8 mouse cellular contexts compared by ENCODE assay signal in the genomic region with DNA sequence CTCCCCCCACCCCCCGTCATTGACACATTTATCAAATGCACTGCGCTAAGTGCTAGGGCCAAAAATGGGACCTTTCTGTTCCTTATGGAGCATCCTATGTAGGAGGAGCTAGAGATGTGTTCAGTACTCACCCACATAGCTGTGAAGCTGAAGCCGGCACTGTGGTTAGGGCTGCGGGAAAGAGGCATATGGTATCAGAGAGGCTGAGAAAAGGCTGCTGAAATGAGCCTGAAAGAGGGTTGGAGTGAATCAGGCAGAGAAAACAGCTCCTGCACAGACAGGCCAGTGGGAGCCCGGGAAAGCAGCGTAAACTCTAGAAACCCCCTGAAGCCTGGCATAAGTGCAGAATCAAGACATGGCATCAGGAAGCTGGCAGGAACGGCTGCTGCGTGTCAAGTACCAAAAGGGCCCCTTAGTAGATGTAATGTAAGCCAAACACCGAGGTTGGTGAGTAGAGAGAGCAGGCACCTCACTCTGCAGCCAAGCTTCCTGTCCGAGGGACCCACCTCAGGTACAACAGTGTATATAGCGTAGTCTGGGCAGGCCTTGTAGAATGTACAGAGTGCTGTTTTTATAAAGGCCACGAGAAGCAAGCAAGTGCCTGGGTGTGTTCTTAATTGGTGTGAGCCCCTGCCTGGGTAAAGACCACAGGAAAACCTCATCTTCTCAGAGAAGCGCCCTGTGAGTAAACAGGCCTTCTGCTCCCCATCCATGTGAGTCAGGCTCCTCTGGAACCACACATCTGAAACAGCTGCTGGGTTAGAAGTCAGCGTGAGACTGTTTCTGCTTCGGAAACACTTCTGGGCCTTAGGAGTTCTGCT. TPM values are rescaled to one million over a fixed set of nuclear protein-coding genes. Genes with fewer than 3 reads are reported as not detected.
A peak's percentile ranks its signal among the peaks of the same experiment; 100 is the strongest.
DNase-seq lines count a peak whose midpoint lies in the region; TF ChIP-seq lines count a peak whose summit lies in the region.

No protein-coding gene starts in this region.

- DNase-seq in layer of hippocampus, adult 11-12 months (ENCODE audit: low spot score): peak; percentile 58
- no peak for DNase-seq in layer of hippocampus, adult 9-10 months (ENCODE audit: low spot score)
- peak; percentile 50 to 55 for DNase-seq in layer of hippocampus, postnatal 36 days
- peak; percentile 42 for DNase-seq in right cerebral cortex, postnatal 14 days
- DNase-seq in kidney, postnatal 14 days: no peak
- no peak for DNase-seq in adrenal gland, postnatal 14 days
- DNase-seq in c-Kit-positive CD71-positive TER-119-positive erythroid progenitor cells, embryonic 14.5 days (ENCODE audit: low spot score): no peak

- H3K27ac ChIP-seq in cortical plate, adult 2 months (ENCODE audit: insufficient read depth, low read length): peak overlapping the region; percentile 44; the same call in 1 of the 2 replicates

- TF ChIP-seq POLR2A in cortical plate, adult 2 months (IDR thresholded peaks at IDR 0.05; ENCODE audit: extremely low read depth, insufficient read depth, low read length): peak; percentile 40; the same call in 1 of the 2 replicates

- H3K4me1 ChIP-seq in cortical plate, adult 2 months (ENCODE audit: control insufficient read depth, insufficient read depth, low read length): peaks cover 13% of the 10 kb centered on the region

- no peak for TF ChIP-seq CTCF in cortical plate, adult 2 months (IDR thresholded peaks at IDR 0.05; ENCODE audit: extremely low read depth, insufficient read depth, low read length)

- H3K4me3 ChIP-seq in cortical plate, adult 2 months (ENCODE audit: insufficient read depth, low read length): no peak overlapping the region

RNA-seq across cellular contexts. Expression of a gene that starts 10.9 kb away (rescaled TPM):
- polyA plus RNA-seq in cortical plate, adult 2 months (2012; rRNA removed): 191 and 192 TPM in 2 replicates
- total RNA-seq in layer of hippocampus, postnatal 36 days (2021): 100 to 1,000 TPM; 183 to 191 TPM
- total RNA-seq in adrenal gland, postnatal 14 days (2021): 82.2 and 89.5 TPM in 2 replicates

RNA-seq across cellular contexts. Expression of a gene that starts 16.0 kb away (rescaled TPM):
- 56.8 and 61.2 TPM in 2 replicates for polyA plus RNA-seq in cortical plate, adult 2 months (2012; rRNA removed)
- 10 to 100 TPM; 72.2 to 78.4 TPM for total RNA-seq in layer of hippocampus, postnatal 36 days (2021)
- total RNA-seq in adrenal gland, postnatal 14 days (2021): 62.9 and 63.4 TPM in 2 replicates

RNA-seq across cellular contexts. Expression of a gene that starts 31.1 kb away (rescaled TPM):
- 0.04 and 0.10 TPM in 2 replicates for polyA plus RNA-seq in cortical plate, adult 2 months (2012; rRNA removed)
- not detected for total RNA-seq in layer of hippocampus, postnatal 36 days (2021)
- total RNA-seq in adrenal gland, postnatal 14 days (2021): not detected in 2 replicates

RNA-seq across cellular contexts. Expression of a gene that starts 42.5 kb away (rescaled TPM):
- polyA plus RNA-seq in cortical plate, adult 2 months (2012; rRNA removed): 9.4 and 9.9 TPM in 2 replicates
- total RNA-seq in layer of hippocampus, postnatal 36 days (2021): 10 to 100 TPM; 51.4 to 52.3 TPM
- total RNA-seq in adrenal gland, postnatal 14 days (2021): 46.7 and 49.8 TPM in 2 replicates

Comparison
In these comparisons a context has a peak if more than half of its experiments do, and no peak if none do; other contexts are left out.
1. DNase-seq: peak in layer of hippocampus, adult 11-12 months (single experiment), layer of hippocampus, postnatal 36 days (2 of 2) and right cerebral cortex, postnatal 14 days (single experiment); none in layer of hippocampus, adult 9-10 months (single experiment), kidney, postnatal 14 days (single experiment), adrenal gland, postnatal 14 days (single experiment) and c-Kit-positive CD71-positive TER-119-positive erythroid progenitor cells, embryonic 14.5 days (single experiment).